Mouse (Mus musculus) limb, embryonic 10.5 days (tissue): ENCODE data around the gene Olfr1513. TPM values are rescaled to one million over a fixed set of nuclear protein-coding genes. Genes with fewer than 3 reads are reported as not detected.
"Not testable (repeated sequence)": the region's sequence is repeated elsewhere in the genome, so short reads cannot be mapped to it uniquely, and the experiment has no call there.

Experiments used
- DNase-seq: peaks from one replicate; pipeline ENCODE4 v3.0.0-alpha.2; 2017; ENCODE audit warnings: low spot score
- H3K27ac ChIP-seq: fragments of 300-500 bp; sonication (generic); 2 replicates; pipeline ENCODE4 v1.5.1; 2016; ENCODE audit warnings: mild to moderate bottlenecking
- H3K27me3 ChIP-seq: fragments of 300-500 bp; sonication (generic); 2 replicates; pipeline ENCODE4 v1.6.1; 2016; ENCODE audit warnings: low read depth, mild to moderate bottlenecking; ENCODE audit not compliant: poor library complexity, severe bottlenecking
- H3K36me3 ChIP-seq: fragments of 300-500 bp; sonication (generic); 2 replicates; pipeline ENCODE4 v1.6.1; 2016; ENCODE audit warnings: mild to moderate bottlenecking, moderate library complexity
- H3K4me1 ChIP-seq: fragments of 300-500 bp; sonication (generic); 2 replicates; pipeline ENCODE4 v1.6.1; 2016
- H3K4me3 ChIP-seq: fragments of 300-500 bp; sonication (generic); 2 replicates; pipeline ENCODE4 v1.5.1; 2016; ENCODE audit warnings: mild to moderate bottlenecking, moderate library complexity
- H3K9me3 ChIP-seq: fragments of 300-500 bp; sonication (generic); replicated peaks from 2 replicates; pipeline ENCODE4 v1.6.1; 2016; ENCODE audit warnings: mild to moderate bottlenecking
- WGBS: fragments of 180-500 bp; shearing (Covaris S2); methylation state at CpG from one replicate; pipeline ENCODE4 v1.1.7; 2016; 5-methylcytosine and 5-hydroxymethylcytosine counted together
- polyA plus RNA-seq: library from polyadenylated mRNA; unstranded; fragments of >200 nt; fragmentation: Nextera tagmentation; extraction: Ambion mirVana; gene quantifications from 2 replicates; pipeline ENCODE4 v1.2.1, GENCODE M21; 2016

The Olfr1513 gene
- not detected in 2 replicates for polyA plus RNA-seq

DNA sequence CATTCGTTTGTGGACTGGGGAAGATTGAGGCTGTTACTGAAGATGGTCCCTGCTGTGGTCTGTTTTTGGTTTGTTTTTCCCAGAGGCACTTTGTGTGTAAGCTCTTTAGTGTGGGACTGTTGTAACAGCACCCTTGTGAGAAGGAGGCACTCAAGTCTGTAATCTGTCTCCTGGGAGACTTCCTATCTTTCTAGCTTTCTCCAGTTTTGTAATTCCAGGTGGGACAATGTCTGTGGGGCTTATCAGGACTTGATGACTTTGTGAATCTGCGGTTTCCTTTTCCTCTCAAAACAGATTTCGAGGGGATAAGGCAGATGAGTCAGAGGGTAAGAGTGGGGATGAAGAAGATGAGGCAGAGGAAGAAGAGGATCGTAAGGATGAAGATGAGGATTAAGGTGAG, at the start of gene Olfr1513:
TSS of gene Olfr1513 (minus strand) at position 101 of the 400 bp plus-strand sequence.
- no peak for DNase-seq
- no peaks in the 10 kb centered on the region for H3K36me3 ChIP-seq
- no peak within 1 kb of the TSS for H3K27ac ChIP-seq
- H3K4me1 ChIP-seq, result no peaks in the 10 kb centered on the region
- no peaks in the 10 kb centered on the region for H3K9me3 ChIP-seq
- no peaks in the 10 kb centered on the region for H3K27me3 ChIP-seq
- H3K4me3 ChIP-seq, result no peak within 1 kb of the TSS
- 72% methylated on average over 4 of the region's 4 CpGs for WGBS

DNA sequence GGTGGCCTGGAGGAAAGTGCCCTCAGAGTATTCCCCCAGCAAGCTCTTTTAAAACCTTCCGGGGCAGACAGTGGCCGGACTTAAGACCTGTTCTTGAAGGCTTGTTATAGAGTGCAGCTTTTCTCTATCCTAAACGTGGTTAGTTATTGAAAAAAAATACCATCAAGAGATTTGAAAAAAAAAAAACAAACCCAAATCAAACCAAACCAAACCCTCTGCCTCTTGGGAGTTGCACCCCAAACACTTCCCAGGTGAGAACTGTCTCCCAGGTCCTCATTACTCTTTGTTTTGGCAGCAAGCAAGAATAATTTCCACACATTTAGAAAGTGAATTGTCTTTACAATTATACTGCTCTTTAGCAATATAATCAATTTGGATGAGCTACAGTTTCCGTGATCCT, 41.1 kb upstream of the Olfr1513 start, which contains the start of gene Olfr1511:
TSS of gene Olfr1511 (minus strand) at position 101 of the 400 bp plus-strand sequence.
- no peaks in the 10 kb centered on the region for H3K4me1 ChIP-seq
- no peaks in the 10 kb centered on the region for H3K9me3 ChIP-seq
- H3K4me3 ChIP-seq, result no peak within 1 kb of the TSS
- H3K36me3 ChIP-seq, result no peaks in the 10 kb centered on the region
- no peaks in the 10 kb centered on the region for H3K27me3 ChIP-seq
- no peak within 1 kb of the TSS for H3K27ac ChIP-seq
- 83% methylated on average over 4 of the region's 4 CpGs for WGBS
- no peak for DNase-seq

DNA sequence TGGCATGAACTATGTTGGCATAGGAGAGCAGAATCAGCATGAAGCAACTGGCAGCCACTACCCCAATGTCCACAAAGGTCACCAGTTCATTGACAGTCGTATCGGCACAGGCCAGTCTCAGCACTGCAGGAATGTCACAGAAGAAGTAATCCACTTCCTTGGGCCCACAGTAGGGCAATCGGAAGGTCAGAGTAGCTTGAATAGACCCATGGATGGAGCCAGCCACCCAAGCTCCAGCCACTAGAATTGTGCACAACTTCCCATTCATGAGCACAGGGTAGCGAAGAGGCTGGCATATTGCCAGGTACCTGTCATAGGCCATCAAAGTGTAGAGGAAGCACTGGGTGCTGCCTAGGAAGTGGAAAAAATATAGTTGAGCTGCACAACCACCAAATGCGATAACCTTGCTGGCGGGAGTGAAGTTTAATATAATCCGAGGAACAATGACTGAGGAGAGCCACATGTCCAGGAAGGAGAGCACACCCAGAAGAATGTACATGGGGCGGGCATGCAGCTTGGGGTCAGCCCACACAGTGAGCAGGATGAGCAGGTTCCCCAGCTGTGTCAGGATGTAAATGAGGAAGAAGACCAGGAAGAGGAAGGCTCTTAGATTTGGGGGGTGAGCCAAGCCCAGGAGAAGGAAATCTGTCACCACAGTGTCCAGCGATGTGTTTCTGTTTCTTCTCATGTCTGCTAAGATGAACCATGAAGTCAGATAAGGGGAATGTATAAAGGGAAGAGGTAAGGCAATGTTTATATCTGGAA, 34.1 kb upstream of the Olfr1513 start:
- not testable (repeated sequence) for H3K4me3 ChIP-seq, H3K4me1 ChIP-seq, H3K9me3 ChIP-seq, H3K36me3 ChIP-seq, H3K27ac ChIP-seq, DNase-seq, H3K27me3 ChIP-seq
- 91% methylated on average over 9 of the region's 9 CpGs for WGBS

DNA sequence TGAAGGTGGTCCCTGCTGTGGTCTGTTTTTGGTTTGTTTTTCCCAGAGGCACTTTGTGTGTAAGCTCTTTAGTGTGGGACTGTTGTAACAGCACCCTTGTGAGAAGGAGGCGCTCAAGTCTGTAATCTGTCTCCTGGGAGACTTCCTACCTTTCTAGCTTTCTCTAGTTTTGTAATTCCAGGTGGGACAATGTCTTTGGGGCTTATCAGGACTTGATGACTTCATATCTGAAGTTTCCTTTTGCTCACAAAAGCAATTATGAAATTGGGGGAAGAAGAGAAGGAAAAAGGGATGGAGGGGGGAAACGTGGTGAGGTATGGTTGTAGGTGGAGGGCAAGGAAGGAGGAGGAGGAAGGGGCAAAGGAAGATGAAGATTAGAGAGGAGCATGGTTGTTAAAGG, 22.9 kb upstream of the Olfr1513 start, which contains the start of gene Olfr1512:
TSS of gene Olfr1512 (minus strand) at position 101 of the 400 bp plus-strand sequence.
- Histone ChIP-seq H3K36me3 (no peaks in the 10 kb centered on the region), H3K27me3 (no peaks in the 10 kb centered on the region), H3K4me1 (no peaks in the 10 kb centered on the region), H3K9me3 (no peaks in the 10 kb centered on the region), H3K27ac (no peak within 1 kb of the TSS), H3K4me3 (no peak within 1 kb of the TSS)
- no peak for DNase-seq
- WGBS, result 84% methylated on average over 2 of the region's 2 CpGs

DNA sequence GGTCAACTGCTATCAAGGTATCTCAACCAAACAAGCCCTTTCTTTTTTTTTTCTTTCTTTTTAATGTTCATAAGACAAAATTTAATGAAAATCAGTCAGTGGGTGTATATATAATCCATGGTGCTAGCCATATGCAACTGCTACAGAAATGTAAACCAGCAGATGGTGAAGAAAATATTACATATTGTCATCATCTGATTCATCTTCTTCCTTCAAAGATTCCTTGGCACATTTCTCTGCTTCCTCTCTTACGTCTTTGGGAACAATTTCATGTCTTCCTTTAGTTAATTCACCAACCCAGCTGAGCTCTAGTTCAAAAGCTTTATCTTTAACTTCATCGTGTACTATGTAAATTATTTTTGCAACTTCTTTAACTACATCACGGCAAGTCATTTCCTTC, 12.5 kb upstream of the Olfr1513 start:
- DNase-seq, result no peak
- Histone ChIP-seq H3K36me3 (no peaks in the 10 kb centered on the region), H3K4me3 (no peak overlapping the region), H3K27ac (no peak overlapping the region), H3K27me3 (no peaks in the 10 kb centered on the region), H3K4me1 (no peaks in the 10 kb centered on the region), H3K9me3 (no peaks in the 10 kb centered on the region)
- WGBS, result 89% methylated on average over 3 of the region's 3 CpGs

DNA sequence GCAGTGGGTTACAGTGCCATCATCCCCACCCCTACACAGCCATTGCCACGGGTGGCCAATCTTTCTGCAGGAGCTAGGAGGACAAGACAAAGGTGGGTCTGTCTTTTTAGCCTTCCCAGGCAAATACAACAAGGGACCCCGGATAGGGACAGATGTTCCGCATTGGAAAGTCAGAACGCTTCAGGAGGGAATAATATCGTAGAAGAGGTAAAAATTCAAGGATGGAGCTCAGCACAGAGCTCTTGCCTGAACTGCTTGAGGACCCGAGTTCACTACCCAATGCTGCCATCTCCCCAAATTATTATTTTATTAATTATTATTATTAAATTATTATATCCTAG, 16.7 kb downstream of the Olfr1513 start:
- no peak overlapping the region for H3K27ac ChIP-seq
- H3K9me3 ChIP-seq, result no peaks in the 10 kb centered on the region
- no peak for DNase-seq
- no peaks in the 10 kb centered on the region for H3K4me1 ChIP-seq
- no peaks in the 10 kb centered on the region; the same call in 1 of the 2 replicates for H3K27me3 ChIP-seq
- H3K4me3 ChIP-seq, result no peak overlapping the region
- no peaks in the 10 kb centered on the region for H3K36me3 ChIP-seq
- 73% methylated on average over 6 of the region's 6 CpGs for WGBS

DNA sequence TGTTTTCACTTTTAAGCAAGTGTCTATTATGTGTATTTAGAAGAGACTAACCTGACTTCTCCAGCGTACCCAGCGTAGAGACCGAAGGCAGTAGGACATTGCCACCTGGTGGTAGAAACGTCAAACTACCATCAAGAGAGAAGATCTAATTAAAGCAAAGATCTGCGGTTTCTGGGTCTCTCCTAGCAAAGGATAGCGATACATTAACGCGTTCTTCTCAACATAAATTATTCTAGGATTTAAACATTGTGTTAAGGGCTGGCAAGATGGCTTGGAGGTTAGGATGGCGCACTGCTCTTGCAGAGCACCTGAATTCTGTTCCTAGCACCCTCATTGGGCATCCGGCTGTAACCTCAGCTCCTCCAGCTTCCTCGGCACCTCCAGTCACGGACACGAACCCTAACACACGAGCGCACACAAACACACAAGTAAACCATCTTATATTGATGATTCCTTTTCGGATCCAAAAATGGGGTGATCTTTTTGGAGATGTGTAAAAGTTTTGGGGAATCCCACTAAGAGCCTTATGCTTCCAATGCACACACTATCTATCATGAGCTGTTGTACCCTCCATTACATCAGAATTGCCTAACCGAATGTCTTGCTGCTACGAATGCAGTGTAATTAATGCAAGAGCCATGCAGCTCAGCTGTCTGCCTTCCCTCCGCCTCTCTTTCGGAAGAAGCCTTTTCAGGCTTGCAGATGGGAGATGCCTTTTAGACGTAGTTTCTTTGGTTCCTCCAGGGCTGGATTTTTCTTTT, 17.3 kb downstream of the Olfr1513 start:
- H3K27ac ChIP-seq, result no peak overlapping the region
- H3K36me3 ChIP-seq, result no peaks in the 10 kb centered on the region
- H3K4me3 ChIP-seq, result no peak overlapping the region; the same call in 1 of the 2 replicates
- WGBS, result 35% methylated on average over 21 of the region's 21 CpGs
- H3K9me3 ChIP-seq, result no peaks in the 10 kb centered on the region
- no peaks in the 10 kb centered on the region for H3K4me1 ChIP-seq
- peak; percentile 56 for DNase-seq
- no peaks in the 10 kb centered on the region; the same call in 1 of the 2 replicates for H3K27me3 ChIP-seq

DNA sequence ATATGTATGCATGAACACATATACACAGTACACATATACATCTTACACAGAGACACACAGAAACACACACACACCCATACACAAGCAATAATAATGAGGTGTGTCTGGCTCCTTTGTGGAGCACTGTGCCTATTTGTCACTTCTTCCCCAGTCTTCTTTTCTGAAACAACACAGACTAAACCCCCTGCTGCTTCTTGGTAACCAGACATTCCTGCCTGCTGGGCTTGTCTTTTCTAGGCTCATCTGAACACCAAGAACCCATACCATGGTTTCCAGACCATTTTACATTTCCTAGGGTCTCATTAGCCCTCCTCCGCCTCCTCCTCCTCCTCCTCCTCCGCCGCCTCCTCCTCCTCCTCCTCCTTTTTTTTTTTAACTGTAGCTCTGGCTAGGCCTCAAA, 24.0 kb downstream of the Olfr1513 start:
- no peaks in the 10 kb centered on the region for H3K9me3 ChIP-seq
- no peak overlapping the region for H3K4me3 ChIP-seq
- peaks cover 10% of the 10 kb centered on the region for H3K4me1 ChIP-seq
- H3K27me3 ChIP-seq, result peaks cover 57% of the 10 kb centered on the region
- no peaks in the 10 kb centered on the region for H3K36me3 ChIP-seq
- 100% methylated on average over 1 of the region's 3 CpGs for WGBS
- DNase-seq, result no peak
- H3K27ac ChIP-seq, result no peak overlapping the region

DNA sequence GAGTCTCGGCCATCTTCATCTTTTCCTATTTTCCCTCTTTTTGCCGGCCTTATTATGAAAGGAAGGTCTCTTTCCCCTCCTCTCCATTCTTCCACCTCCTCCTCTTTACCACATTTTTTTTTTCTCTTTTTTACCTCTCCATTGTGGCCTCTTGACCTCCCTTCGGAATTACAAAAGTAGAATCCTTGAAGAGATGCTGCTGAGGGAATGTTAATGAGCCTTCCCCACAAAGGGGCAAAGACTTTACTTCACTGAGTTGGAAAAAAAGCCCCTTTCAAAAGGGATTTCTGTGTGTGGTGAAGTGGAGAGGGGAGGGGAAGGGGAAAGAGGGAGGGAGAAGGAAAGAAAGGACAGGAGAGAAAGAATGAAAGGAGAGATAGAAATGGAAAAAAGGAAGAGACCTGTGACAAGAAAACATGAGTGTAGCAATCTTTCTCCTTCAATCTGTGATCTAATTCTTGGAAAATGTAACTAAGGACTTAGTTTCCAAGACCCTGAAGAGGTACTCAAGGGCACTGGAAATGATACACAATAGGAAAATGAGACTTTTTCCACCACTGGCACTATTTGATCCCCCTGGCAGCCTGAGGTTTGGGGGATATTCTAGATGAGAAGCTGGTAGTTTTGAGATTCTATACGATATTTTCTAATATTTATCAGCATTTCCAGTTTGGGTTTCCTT, 25.0 kb downstream of the Olfr1513 start:
- H3K9me3 ChIP-seq, result no peaks in the 10 kb centered on the region
- H3K36me3 ChIP-seq, result no peaks in the 10 kb centered on the region
- no peak overlapping the region for H3K27ac ChIP-seq
- DNase-seq, result no peak
- WGBS, result 25% methylated on average over 4 of the region's 4 CpGs
- peaks cover 67% of the 10 kb centered on the region for H3K27me3 ChIP-seq
- no peak overlapping the region for H3K4me3 ChIP-seq
- H3K4me1 ChIP-seq, result peaks cover 10% of the 10 kb centered on the region

DNA sequence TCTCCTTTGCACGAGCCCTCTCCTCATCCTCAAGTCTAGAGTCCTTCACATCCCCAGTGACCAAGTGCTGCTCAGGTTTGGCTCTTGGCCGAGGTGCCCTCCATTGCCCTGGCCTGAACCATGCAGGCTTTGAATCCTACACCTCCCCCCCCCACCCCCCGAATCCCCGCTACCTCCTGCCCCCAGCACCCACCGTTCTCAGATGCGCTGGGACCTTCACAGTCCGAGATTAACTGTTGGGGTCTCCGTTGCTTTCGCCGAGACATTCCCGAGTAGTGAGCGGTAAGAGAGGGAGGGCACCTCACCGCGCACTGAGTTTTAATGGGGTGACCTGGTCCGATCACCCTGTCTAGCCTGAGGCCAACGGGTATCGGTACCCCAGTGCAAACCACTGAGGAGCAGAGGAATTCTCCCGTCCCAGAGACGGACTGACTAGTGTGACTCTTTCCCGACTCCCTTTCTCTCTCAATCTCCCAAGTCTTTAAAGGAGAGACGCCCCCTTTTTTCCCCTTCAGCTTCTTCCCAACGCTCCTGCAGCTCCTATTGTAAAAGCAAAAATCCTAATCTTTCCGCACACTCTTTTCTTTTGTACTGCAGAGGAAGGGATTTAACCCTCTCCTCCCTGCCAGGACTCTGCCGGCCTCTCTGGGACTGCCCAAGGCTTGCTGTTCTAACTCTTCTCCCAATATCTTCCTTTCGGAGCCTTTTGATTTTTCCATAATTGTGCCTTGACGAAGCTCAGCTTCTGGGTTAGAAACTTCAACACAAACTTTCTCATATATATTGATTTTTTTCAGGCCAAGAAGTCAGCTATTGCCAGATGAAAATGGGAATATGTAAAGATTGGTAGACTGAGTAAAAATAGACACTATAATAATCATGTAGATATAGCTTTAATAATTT, 28.0 kb downstream of the Olfr1513 start, which contains the start of gene Sall2:
TSS of gene Sall2 (minus strand) at position 853 of the 903 bp plus-strand sequence.
- Histone ChIP-seq H3K4me3 (peak within 1 kb of the TSS; percentile 53), H3K9me3 (no peaks in the 10 kb centered on the region), H3K4me1 (peaks cover 10% of the 10 kb centered on the region), H3K36me3 (no peaks in the 10 kb centered on the region), H3K27me3 (peaks cover 76% of the 10 kb centered on the region), H3K27ac (peak within 1 kb of the TSS; percentile 30; the same call in 1 of the 2 replicates)
- DNase-seq, result no peak
- WGBS, result 1% methylated on average over 26 of the region's 26 CpGs

DNA sequence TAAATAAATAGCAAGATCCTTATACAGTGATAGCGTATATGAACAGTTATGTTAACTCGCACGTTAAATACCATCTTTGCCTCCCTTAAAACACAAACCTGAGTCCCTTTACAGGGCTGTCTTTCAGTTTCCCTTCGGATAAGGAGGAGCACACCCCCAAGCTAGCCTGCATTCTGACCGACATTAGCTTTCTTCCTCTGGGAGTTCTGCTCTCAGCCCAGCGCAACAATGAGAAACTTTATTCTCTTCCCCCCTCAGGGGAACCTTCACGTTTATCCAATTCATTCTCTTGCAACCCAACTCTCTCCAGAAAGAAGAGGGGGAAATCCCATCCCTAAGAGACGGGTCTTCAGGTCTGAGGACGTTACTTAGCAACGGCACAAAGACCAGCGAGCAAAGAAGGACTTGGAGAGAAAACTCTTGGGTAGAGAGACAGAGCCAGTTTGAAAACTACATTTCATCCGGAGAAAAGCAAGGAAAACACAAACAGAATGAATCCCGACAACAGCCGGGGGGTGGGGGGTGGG, 28.8 kb downstream of the Olfr1513 start:
- H3K36me3 ChIP-seq, result no peaks in the 10 kb centered on the region
- no peak for DNase-seq
- H3K9me3 ChIP-seq, result no peaks in the 10 kb centered on the region
- WGBS, result 4% methylated on average over 14 of the region's 14 CpGs
- no peak overlapping the region for H3K27ac ChIP-seq
- H3K4me1 ChIP-seq, result peaks cover 10% of the 10 kb centered on the region
- peaks cover 71% of the 10 kb centered on the region for H3K27me3 ChIP-seq
- H3K4me3 ChIP-seq, result peak overlapping the region; percentile 53

DNA sequence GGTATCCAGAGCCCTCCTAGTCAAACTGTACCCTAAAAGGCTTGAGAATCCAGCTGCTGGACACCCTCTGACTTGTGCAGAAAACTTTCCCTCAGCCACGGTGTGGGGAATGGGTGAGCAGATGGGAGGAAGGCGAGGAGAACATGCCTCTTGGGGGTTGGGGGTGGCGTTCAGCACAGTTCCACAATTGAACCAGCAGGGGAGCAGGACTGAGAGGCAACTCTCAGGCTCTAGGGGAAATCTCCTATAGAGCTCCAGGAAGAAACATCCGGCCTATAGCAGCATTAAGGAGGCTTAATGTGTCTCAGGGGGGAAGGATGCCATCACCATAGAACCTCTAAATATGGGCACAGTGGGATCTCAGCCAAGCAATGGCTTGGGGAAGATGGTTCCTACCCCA, 30.3 kb downstream of the Olfr1513 start:
- Histone ChIP-seq H3K4me1 (peaks cover 10% of the 10 kb centered on the region), H3K4me3 (no peak overlapping the region), H3K27me3 (peaks cover 55% of the 10 kb centered on the region), H3K27ac (no peak overlapping the region), H3K36me3 (no peaks in the 10 kb centered on the region), H3K9me3 (no peaks in the 10 kb centered on the region)
- DNase-seq, result no peak
- WGBS, result 11% methylated on average over 4 of the region's 4 CpGs
